Mouse (Mus musculus): ENCODE measurements at regions not wholly inside any gene's neighbourhood (a gene's known extent, or its start where the extent isn't known, plus 50 kb on each side); places are given as distances from the start of the nearest gene placed in this dataset.

GRCm38 (mm10) chr1:119106246-119106975 lies 53.0 kb upstream of the Gli2 start:
- Histone ChIP-seq H3K9ac (replicated peaks; ENCODE audit: low read length) (no peak overlapping the region), H3K36me3 (ENCODE audit: insufficient read depth, low read length) (no peaks in the 10 kb centered on the region), H3K27me3 (ENCODE audit: insufficient read depth, low read length) (no peaks in the 10 kb centered on the region), H3K4me1 (ENCODE audit: insufficient read depth, low read length) (no peaks in the 10 kb centered on the region), H3K27ac (no peak overlapping the region), H3K4me3 (ENCODE audit: low read length) (no peak overlapping the region), H3K9me3 (ENCODE audit: low read length) (no peaks in the 10 kb centered on the region), H3K4me2 (ENCODE audit: low read depth, low read length) (no peak overlapping the region)
- TF ChIP-seq CTCF (IDR thresholded peaks at IDR 0.05; ENCODE audit: low read depth): no peak
- no peak for DNase-seq (ENCODE audit: low spot score)
- 65% methylated on average over 18 of the region's 18 CpGs for WGBS
- peak; percentile 49; the same call in 1 of the 2 replicates for ATAC-seq

Data from hindbrain, postnatal 0 days (tissue).